Mouse (Mus musculus): ENCODE measurements around the gene Tbc1d25. TPM values are rescaled to one million over a fixed set of nuclear protein-coding genes. Genes with fewer than 3 reads are reported as not detected.

The Tbc1d25 gene
- polyA plus RNA-seq, 1 experiment, result 13.9 TPM

DNA sequence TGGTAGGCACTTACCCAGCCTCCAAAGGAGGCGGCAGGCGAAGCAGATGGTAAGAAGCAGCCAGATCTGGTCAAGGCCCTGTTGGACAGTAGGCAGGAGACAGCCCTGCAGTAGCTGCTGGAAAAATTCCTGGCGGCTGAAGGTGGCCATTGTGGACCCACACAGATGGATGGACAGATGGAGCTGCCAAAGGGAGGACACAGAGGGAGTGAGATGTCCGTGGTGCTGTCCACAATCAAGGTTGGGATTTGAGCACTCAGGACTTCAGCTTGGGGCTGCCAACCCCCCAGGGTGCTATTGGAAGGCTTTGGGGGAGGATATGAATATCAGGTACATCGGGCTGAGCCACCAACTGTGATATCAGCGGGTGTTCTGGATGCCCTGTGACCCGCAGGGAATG, 29.6 kb upstream of the Tbc1d25 start:
- no peak overlapping the region for H3K4me3 ChIP-seq (ENCODE audit: extremely low read depth, insufficient read depth, insufficient read length)
- H3K36me3 ChIP-seq (ENCODE audit: control insufficient read depth, insufficient read depth, low read length), result no peaks in the 10 kb centered on the region
- TF ChIP-seq POLR2A (IDR thresholded peaks at IDR 0.05; ENCODE audit: low read depth, low read length), result no peak
- no peak for TF ChIP-seq CTCF (IDR thresholded peaks at IDR 0.05; ENCODE audit: extremely low read depth, insufficient read depth, insufficient read length, insufficient replicate concordance)
- DNase-seq (ENCODE audit: low read depth in 1 of 2, low spot score in 2 of 2), result no peak
- H3K27ac ChIP-seq (ENCODE audit: insufficient read depth, low read length), result no peak overlapping the region
- WGBS, result 62% methylated on average over 7 of the region's 7 CpGs
- peaks cover 2% of the 10 kb centered on the region; the same call in 1 of the 2 replicates for H3K27me3 ChIP-seq (ENCODE audit: control insufficient read depth, insufficient read depth, low read length)
- H3K4me1 ChIP-seq (ENCODE audit: control insufficient read depth, insufficient read depth, insufficient read length), result peaks cover 4% of the 10 kb centered on the region

DNA sequence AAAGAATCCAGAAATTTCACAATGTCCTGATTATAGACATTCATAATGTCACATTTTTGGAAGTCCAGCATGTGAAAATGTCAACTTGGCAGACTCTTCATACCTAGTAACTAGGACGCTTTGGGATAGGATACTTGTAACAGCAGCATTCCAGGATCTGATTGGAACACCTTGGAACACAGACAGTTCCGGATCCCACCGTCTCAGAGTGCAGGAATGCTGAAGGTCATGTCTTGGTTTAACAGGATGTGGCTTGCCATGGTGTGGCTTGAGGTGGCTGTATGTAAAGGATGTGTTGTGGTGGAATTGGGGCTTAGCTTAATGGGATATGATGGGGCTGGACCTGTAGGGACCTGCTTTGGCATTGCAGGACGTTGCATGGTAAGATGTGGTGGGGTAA, 29.1 kb upstream of the Tbc1d25 start:
- H3K27me3 ChIP-seq (ENCODE audit: control insufficient read depth, insufficient read depth, low read length), result peaks cover 2% of the 10 kb centered on the region; the same call in 1 of the 2 replicates
- WGBS, result 71% methylated on average over 4 of the region's 4 CpGs
- H3K4me3 ChIP-seq (ENCODE audit: extremely low read depth, insufficient read depth, insufficient read length), result no peak overlapping the region
- H3K27ac ChIP-seq (ENCODE audit: insufficient read depth, low read length), result no peak overlapping the region
- H3K36me3 ChIP-seq (ENCODE audit: control insufficient read depth, insufficient read depth, low read length), result no peaks in the 10 kb centered on the region
- DNase-seq (ENCODE audit: low read depth in 1 of 2, low spot score in 2 of 2), result no peak
- H3K4me1 ChIP-seq (ENCODE audit: control insufficient read depth, insufficient read depth, insufficient read length), result peaks cover 4% of the 10 kb centered on the region
- TF ChIP-seq POLR2A (IDR thresholded peaks at IDR 0.05; ENCODE audit: low read depth, low read length) (no peak), CTCF (IDR thresholded peaks at IDR 0.05; ENCODE audit: extremely low read depth, insufficient read depth, insufficient read length, insufficient replicate concordance) (no peak)

DNA sequence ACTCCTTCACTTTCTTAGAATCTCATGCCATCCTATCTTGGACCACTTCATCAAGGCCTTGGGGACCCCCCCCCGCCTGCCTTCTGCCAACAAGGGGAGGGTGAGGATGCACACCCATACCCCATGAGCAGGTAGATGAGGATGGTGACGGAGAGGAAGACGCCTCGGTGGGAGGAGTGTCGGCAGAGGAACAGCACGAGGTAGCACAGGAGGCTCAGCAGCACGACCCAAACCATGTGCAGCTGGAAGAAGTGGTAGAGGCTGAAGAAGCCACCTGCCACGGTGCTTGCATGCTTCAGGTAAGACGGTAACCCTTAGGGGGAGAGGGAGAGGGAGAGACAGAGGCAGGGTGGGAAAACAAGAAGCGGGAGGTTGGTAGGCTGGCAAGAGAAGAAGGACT, 28.1 kb upstream of the Tbc1d25 start:
- no peak overlapping the region for H3K27ac ChIP-seq (ENCODE audit: insufficient read depth, low read length)
- no peak overlapping the region for H3K4me3 ChIP-seq (ENCODE audit: extremely low read depth, insufficient read depth, insufficient read length)
- TF ChIP-seq CTCF (IDR thresholded peaks at IDR 0.05; ENCODE audit: extremely low read depth, insufficient read depth, insufficient read length, insufficient replicate concordance), result no peak
- no peak for TF ChIP-seq POLR2A (IDR thresholded peaks at IDR 0.05; ENCODE audit: low read depth, low read length)
- no peaks in the 10 kb centered on the region for H3K36me3 ChIP-seq (ENCODE audit: control insufficient read depth, insufficient read depth, low read length)
- H3K27me3 ChIP-seq (ENCODE audit: control insufficient read depth, insufficient read depth, low read length), result peaks cover 2% of the 10 kb centered on the region; the same call in 1 of the 2 replicates
- peaks cover 4% of the 10 kb centered on the region for H3K4me1 ChIP-seq (ENCODE audit: control insufficient read depth, insufficient read depth, insufficient read length)
- 81% methylated on average over 10 of the region's 10 CpGs for WGBS
- no peak for DNase-seq (ENCODE audit: low read depth in 1 of 2, low spot score in 2 of 2)

DNA sequence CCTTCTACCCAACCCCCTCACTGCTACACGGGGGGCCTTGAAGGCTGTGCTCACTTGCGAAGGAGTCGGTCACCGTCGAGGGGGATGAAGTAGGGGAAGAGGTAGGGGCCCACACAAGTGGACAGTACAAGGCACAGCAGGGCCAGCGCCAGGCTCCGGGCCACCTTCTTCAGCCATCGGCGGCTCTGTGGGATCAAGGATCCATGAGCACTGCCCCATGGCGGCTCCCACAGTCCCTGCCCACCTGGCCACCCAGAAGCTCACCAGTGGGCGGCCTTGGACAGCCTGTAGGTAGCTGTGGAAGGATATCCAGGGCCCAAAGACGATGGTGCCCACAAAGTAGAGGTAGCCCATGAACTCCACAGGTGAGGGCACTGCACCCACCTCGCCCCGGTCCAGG, 27.1 kb upstream of the Tbc1d25 start:
- no peak overlapping the region for H3K4me3 ChIP-seq (ENCODE audit: extremely low read depth, insufficient read depth, insufficient read length)
- no peak for TF ChIP-seq CTCF (IDR thresholded peaks at IDR 0.05; ENCODE audit: extremely low read depth, insufficient read depth, insufficient read length, insufficient replicate concordance)
- TF ChIP-seq POLR2A (IDR thresholded peaks at IDR 0.05; ENCODE audit: low read depth, low read length), result no peak
- H3K36me3 ChIP-seq (ENCODE audit: control insufficient read depth, insufficient read depth, low read length), result no peaks in the 10 kb centered on the region
- H3K4me1 ChIP-seq (ENCODE audit: control insufficient read depth, insufficient read depth, insufficient read length), result peaks cover 4% of the 10 kb centered on the region
- no peak overlapping the region for H3K27ac ChIP-seq (ENCODE audit: insufficient read depth, low read length)
- peaks cover 2% of the 10 kb centered on the region; the same call in 1 of the 2 replicates for H3K27me3 ChIP-seq (ENCODE audit: control insufficient read depth, insufficient read depth, low read length)
- DNase-seq (ENCODE audit: low read depth in 1 of 2, low spot score in 2 of 2), result no peak
- 86% methylated on average over 14 of the region's 14 CpGs for WGBS

DNA sequence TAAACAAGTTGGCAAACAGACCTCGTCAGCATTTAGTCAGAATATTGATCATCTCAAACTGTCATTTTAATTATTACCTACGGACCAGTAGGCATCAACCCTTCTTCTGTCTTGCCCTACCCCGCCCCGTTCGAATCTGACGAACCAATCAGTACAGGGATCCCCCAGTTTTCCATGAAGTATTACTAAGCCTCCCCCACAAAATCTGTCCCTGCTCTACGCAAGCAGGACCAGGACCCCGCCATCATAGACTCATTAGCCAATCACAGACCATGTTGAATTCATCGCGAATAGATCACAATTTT, 17.4 kb upstream of the Tbc1d25 start, which contains the start of gene Ebp:
Gene Ebp (minus strand): TSS at position 94 of the 305 bp plus-strand sequence.
- Histone ChIP-seq H3K27ac (ENCODE audit: insufficient read depth, low read length) (peak within 1 kb of the TSS; percentile 69), H3K4me1 (ENCODE audit: control insufficient read depth, insufficient read depth, insufficient read length) (no peaks in the 10 kb centered on the region; the same call in 1 of the 2 replicates), H3K4me3 (ENCODE audit: extremely low read depth, insufficient read depth, insufficient read length) (peak within 1 kb of the TSS; percentile 85), H3K36me3 (ENCODE audit: control insufficient read depth, insufficient read depth, low read length) (0 out of 2 replicates have a peak, but pooled peaks cover 1% of the 10 kb centered on the region), H3K27me3 (ENCODE audit: control insufficient read depth, insufficient read depth, low read length) (no peaks in the 10 kb centered on the region)
- TF ChIP-seq CTCF (IDR thresholded peaks at IDR 0.05; ENCODE audit: extremely low read depth, insufficient read depth, insufficient read length, insufficient replicate concordance) (no peak), POLR2A (IDR thresholded peaks at IDR 0.05; ENCODE audit: low read depth, low read length) (no peak)
- 32% methylated on average over 10 of the region's 10 CpGs for WGBS
- DNase-seq (ENCODE audit: low read depth in 1 of 2, low spot score in 2 of 2), result peak in 1 of 2 experiments; percentile 3

DNA sequence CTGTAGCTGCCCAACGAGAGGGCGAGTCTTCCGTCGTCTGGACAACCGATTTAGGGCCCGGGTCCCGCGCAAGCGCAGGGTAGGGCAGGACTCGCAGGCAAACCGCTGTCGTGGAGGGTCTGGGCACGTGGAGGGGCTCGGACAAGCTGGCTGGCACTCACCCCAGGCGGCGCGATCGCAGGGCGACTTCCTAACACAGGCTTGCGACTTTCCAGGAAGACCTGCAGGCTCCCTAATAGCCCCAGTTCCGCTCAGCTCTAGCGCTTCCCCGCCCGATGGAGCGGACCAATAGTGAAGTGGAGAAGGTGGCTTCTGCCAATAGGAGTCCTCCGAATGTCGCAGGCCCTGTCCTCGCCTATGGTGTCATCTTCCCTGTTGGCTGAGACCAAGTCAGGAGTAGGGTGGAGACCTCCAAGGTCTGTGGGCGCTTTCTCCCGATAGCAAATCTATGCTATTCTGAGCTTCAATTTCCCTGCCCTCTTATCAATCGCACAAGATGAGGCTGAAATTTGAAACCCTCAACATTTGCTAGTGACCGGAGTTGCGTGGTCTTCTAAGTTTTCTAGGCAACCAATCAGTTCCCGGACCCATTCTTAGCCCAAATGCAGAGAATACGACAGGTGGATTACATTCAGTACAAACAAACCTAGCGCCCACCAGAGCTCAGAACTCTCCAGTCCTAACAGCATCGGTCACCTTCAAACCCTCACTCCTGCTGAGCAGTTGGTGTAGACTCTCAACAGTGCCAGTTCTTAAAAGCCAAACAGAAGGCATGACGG, 16.8 kb upstream of the Tbc1d25 start:
- DNase-seq (ENCODE audit: low read depth in 1 of 2, low spot score in 2 of 2), result peak; percentile 42 to 71
- peak overlapping the region; percentile 69 for H3K27ac ChIP-seq (ENCODE audit: insufficient read depth, low read length)
- H3K4me1 ChIP-seq (ENCODE audit: control insufficient read depth, insufficient read depth, insufficient read length), result no peaks in the 10 kb centered on the region; the same call in 1 of the 2 replicates
- 0 out of 2 replicates have a peak, but pooled peaks cover 1% of the 10 kb centered on the region for H3K36me3 ChIP-seq (ENCODE audit: control insufficient read depth, insufficient read depth, low read length)
- 22% methylated on average over 38 of the region's 38 CpGs for WGBS
- H3K27me3 ChIP-seq (ENCODE audit: control insufficient read depth, insufficient read depth, low read length), result no peaks in the 10 kb centered on the region
- TF ChIP-seq POLR2A (IDR thresholded peaks at IDR 0.05; ENCODE audit: low read depth, low read length) (peak; percentile 23; the same call in 1 of the 2 replicates), CTCF (IDR thresholded peaks at IDR 0.05; ENCODE audit: extremely low read depth, insufficient read depth, insufficient read length, insufficient replicate concordance) (no peak)
- H3K4me3 ChIP-seq (ENCODE audit: extremely low read depth, insufficient read depth, insufficient read length), result peak overlapping the region; percentile 85

Measured in spleen, adult 2 months (tissue).